Mouse (Mus musculus): ENCODE measurements at regions not wholly inside any gene's neighbourhood (a gene's known extent, or its start where the extent isn't known, plus 50 kb on each side); places are given as distances from the start of the nearest gene placed in this dataset.

- no peak for DNase-seq (ENCODE audit: low spot score)
Measured at GRCm38 (mm10) chr15:31173309-31174115, 50.6 kb upstream of the Dap start.
